Mouse (Mus musculus) midbrain, embryonic 13.5 days (tissue): Measurements from ENCODE around the gene Hoxa13. TPM values are rescaled to one million over a fixed set of nuclear protein-coding genes. Genes with fewer than 3 reads are reported as not detected.

Source experiments
- ATAC-seq: fragments of 200-750 bp; cut with Nextera tagmentation; 2 replicates; pipeline ENCODE4 v1.8.0; 2017; ENCODE audit warnings: mild to moderate bottlenecking, moderate TSS enrichment, moderate library complexity
- H3K27ac ChIP-seq: fragments of 300-500 bp; sonication (generic); 2 replicates; pipeline ENCODE4 v1.5.1; 2015; ENCODE audit warnings: inconsistent platforms, mild to moderate bottlenecking, moderate library complexity
- H3K27me3 ChIP-seq: fragments of 300-500 bp; sonication (generic); 2 replicates; pipeline ENCODE4 v1.6.1; 2015; ENCODE audit warnings: mild to moderate bottlenecking, inconsistent platforms
- H3K36me3 ChIP-seq: fragments of 300-500 bp; sonication (generic); 2 replicates; pipeline ENCODE4 v1.6.1; 2015; ENCODE audit warnings: mild to moderate bottlenecking, inconsistent platforms
- H3K4me1 ChIP-seq: fragments of 300-500 bp; sonication (generic); replicated peaks from 2 replicates; pipeline ENCODE4 v1.6.1; 2015; ENCODE audit warnings: inconsistent platforms
- H3K4me2 ChIP-seq: fragments of 300-500 bp; sonication (generic); replicated peaks from 2 replicates; pipeline ENCODE4 v1.6.1; 2015; ENCODE audit warnings: moderate library complexity, mild to moderate bottlenecking, inconsistent platforms
- H3K4me3 ChIP-seq: fragments of 300-500 bp; sonication (generic); replicated peaks from 2 replicates; pipeline ENCODE4 v1.5.1; 2015; ENCODE audit warnings: mild to moderate bottlenecking, inconsistent platforms
- H3K9ac ChIP-seq: fragments of 300-500 bp; sonication (generic); replicated peaks from 2 replicates; pipeline ENCODE4 v1.6.1; 2015; ENCODE audit warnings: mild to moderate bottlenecking, inconsistent platforms
- H3K9me3 ChIP-seq: fragments of 300-500 bp; sonication (generic); 2 replicates; pipeline ENCODE4 v1.6.1; 2016; ENCODE audit warnings: mild to moderate bottlenecking, inconsistent platforms
- WGBS: fragments of 180-500 bp; shearing (Covaris S2); methylation state at CpG from one replicate; pipeline ENCODE4 v1.1.7; 2015; 5-methylcytosine and 5-hydroxymethylcytosine counted together
- polyA plus RNA-seq: library from polyadenylated mRNA; unstranded; fragments of >200 nt; fragmentation: Nextera tagmentation; extraction: Ambion mirVana; gene quantifications from 2 replicates; pipeline ENCODE4 v1.2.1, GENCODE M21; 2015

The Hoxa13 gene
- polyA plus RNA-seq, 1 experiment from 2014 or later: not detected

DNA sequence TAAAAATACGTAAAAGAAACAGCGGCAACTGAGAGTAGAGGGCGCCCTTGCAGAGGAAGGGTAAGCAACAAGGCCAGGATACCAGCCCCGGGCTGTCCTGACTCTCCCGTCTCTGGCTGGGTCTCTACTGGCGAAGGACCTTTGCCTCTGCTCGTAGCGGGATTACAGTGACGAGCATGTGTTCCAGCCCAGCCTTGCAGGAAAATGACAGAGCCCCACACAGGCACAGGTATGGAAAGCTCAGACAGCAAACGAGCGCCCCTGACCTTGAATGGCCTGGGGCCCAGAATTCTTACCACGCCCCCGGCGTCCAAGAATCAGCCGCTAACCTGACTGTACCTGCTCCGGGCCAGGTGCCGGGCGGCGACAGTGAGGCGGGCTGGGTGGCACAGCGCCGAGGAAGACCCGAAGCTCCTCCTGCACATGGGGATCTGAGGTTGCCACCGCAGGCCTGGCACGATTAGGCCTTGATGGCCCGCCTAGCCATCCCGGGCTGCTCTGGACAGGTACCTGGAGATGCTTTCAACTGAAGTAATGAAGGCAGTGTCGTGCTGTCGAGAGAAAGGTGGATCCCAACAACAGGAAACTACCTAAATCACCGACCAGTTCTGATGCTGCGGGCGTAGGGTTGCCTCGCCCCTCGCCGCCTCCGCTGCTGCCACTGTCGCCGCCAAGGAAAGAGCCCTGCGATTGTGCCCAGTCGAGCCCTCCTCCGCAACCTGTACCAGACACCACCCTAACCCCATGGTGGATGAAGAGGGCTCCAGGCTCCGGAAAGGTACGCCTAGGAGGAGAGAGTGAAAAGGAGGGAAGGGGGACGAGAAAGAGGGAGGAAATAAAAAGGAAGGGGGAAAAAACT lies 30.9 kb downstream of the Hoxa13 start:
- Histone ChIP-seq H3K4me2 (no peak overlapping the region), H3K27ac (no peak overlapping the region), H3K27me3 (peaks cover 97% of the 10 kb centered on the region), H3K9ac (no peak overlapping the region), H3K36me3 (no peaks in the 10 kb centered on the region), H3K9me3 (no peaks in the 10 kb centered on the region), H3K4me1 (no peaks in the 10 kb centered on the region), H3K4me3 (no peak overlapping the region)
- no peak for ATAC-seq
- 2% methylated on average over 43 of the region's 44 CpGs for WGBS

DNA sequence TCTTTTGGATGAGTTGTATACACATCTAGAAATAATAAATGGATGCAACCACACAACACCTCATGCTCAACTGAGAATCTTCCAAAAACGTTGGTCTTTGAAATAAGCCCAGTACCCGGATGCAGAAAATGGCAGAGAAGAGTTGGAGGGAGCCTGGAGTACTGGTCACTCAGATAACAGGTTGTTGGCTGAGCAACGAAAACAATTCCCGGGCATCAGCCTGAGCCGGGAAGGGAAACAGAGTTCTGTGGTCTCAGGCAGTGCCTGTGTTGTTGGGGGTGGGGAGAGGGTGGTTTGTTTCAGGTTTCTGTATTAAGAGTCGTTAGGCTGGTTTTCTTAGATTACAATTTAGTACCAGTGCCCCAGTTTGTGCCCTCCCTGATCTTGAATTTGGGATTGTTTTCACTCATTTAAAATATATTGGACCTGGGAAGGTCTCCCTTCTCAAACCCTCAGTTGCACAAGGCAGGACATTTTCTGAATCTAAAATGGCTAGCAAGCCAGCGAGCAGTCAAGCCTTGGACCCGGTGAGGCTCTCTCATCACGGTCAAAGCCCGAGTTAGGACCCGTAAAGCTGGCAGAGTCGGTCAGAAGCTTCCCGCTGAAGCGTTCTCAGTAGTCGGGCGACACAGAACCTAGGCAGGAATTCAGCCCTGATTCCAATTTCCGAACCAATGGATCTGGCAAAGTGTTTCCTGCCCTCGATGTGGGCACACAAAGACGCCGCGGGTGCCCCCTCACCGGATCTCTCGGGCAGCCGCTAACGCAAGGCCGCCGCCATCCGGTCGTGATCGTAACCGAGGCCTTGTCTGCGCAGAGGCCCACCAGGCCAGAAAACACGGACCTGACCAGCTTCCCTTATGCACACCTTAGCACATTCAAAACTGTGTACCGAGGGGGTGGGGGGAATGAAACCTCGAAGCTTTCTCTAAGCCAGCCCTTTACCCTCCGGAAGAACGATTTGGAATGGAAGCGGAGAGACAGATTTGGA lies 31.9 kb downstream of the Hoxa13 start:
- WGBS: 1% methylated on average over 38 of the region's 38 CpGs
- Histone ChIP-seq H3K4me3 (no peak overlapping the region), H3K27ac (no peak overlapping the region), H3K9me3 (no peaks in the 10 kb centered on the region), H3K4me1 (no peaks in the 10 kb centered on the region), H3K4me2 (no peak overlapping the region), H3K27me3 (peaks cover 97% of the 10 kb centered on the region), H3K9ac (no peak overlapping the region), H3K36me3 (no peaks in the 10 kb centered on the region)
- ATAC-seq: no peak

DNA sequence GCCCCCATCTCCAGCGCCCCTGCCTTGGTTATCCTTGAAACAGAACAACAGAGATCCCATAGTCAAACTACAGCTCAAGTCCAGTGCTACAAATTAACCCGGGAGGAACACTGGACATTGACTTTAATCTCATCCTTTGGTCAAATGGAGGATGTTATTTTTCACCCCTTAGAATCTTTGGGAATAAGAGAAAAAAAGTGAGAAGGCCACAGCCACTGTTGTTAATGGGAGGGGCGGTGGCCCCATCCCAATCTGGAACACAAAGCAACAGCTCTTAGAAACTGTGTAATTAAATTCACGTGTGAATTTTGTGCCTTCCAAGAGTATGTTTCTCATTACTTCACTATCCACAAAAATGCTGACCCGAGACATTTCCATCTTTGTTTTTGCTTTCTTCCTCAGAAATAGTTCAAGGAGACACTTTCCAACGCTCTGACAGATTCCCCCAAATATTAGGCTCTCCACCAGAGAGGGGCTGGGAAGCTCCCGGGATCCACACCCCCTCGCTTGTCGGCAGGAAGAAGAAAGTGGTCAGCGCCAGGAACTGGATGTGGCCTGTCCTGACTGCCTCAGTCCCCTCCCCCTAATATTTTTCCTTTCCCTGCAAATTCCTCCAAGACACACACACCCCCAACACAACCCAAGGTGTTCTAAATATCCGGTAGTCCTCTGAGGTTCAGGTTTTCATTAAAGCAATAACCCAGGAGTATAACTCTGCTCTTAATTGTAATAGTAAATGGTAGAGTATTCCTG lies 33.0 kb downstream of the Hoxa13 start:
- Histone ChIP-seq H3K36me3 (no peaks in the 10 kb centered on the region), H3K27ac (no peak overlapping the region), H3K27me3 (peaks cover 97% of the 10 kb centered on the region), H3K4me3 (no peak overlapping the region), H3K4me2 (no peak overlapping the region), H3K4me1 (no peaks in the 10 kb centered on the region), H3K9ac (no peak overlapping the region), H3K9me3 (no peaks in the 10 kb centered on the region)
- 2% methylated on average over 11 of the region's 11 CpGs for WGBS
- no peak for ATAC-seq

DNA sequence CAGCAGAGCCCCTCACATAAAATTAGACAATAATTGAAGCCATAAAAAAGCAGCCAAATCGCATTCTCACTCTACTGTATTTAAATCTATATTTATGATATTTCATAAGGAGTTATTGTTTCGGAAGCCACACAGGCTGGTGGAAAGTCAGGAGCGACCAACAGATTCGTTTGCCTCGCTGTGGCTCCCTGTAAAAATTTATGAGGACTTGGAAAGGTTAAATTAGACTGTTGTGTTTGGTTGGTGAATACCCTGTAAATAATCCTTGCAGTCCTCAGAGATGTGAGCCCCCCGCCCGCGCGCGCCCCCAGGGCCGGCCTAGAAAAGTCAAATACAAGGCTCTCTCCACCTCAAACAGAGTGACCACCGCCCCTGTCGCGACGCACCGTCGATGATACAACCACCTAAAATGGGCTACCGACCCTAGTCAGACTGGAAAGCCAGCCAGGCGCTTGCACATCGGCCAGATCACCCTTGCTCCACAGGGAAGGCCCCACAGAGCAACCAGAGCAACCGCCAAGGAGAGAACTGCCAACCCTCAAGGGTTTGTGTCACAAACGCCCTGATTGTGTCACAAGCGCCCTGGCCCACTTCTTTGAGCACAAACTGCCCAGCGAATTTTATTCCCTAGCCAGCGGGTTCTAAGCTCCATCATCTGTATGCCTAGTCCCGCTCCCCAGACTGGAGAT lies 34.0 kb downstream of the Hoxa13 start:
- 3% methylated on average over 26 of the region's 26 CpGs for WGBS
- no peak overlapping the region for H3K27ac ChIP-seq
- peaks cover 97% of the 10 kb centered on the region for H3K27me3 ChIP-seq
- H3K4me1 ChIP-seq: no peaks in the 10 kb centered on the region
- no peaks in the 10 kb centered on the region for H3K36me3 ChIP-seq
- H3K4me3 ChIP-seq: no peak overlapping the region
- no peaks in the 10 kb centered on the region for H3K9me3 ChIP-seq
- ATAC-seq: no peak
- no peak overlapping the region for H3K4me2 ChIP-seq
- H3K9ac ChIP-seq: no peak overlapping the region

DNA sequence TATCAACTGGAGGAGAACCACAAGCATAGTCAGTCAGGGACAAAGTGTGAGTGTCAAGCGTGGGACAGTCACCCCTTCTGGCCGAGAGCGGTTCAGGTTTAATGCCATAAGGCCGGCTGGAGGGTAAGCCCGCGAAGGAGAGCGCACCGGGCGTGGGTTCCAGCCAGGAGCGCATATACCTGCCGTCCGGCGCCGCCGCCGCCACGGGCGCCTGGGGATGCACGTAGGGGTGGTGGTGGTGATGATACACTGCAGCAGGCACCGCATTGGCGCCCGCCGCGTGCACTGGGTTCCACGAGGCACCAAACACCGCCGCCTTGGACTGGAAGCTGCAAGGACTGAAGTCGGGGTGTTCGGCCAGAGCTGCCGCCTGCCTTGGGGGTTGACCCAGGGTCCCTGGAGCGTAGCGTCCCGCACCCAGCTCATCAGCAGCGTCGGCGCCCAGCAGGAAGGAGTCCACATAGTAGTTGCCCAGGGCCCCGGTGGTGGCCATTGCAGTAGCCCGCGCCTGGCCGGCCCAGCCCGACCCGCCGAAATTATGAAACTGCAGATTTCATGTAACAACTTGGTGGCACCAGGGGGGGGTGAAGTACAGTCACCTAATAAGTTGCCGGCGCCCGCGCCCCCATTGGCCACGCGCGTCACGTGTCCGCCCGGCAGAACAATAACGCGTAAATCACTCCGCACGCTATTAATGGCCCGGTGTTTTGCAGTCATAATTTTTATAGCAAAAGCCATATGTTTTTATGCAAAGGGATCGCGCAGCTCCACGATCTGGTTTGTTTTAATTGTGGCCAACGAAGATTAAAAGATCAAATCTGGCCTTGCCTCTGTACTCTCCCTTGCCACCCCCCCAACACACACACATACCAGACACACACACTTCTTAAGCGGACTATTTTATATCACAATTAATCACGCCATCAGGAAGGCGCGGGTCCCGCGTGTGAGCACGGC lies 34.8 kb downstream of the Hoxa13 start:
- Histone ChIP-seq H3K4me3 (no peak overlapping the region), H3K27ac (no peak overlapping the region), H3K4me1 (peaks cover 4% of the 10 kb centered on the region), H3K9ac (no peak overlapping the region), H3K9me3 (no peaks in the 10 kb centered on the region), H3K4me2 (no peak overlapping the region), H3K36me3 (no peaks in the 10 kb centered on the region), H3K27me3 (peaks cover 99% of the 10 kb centered on the region)
- no peak for ATAC-seq
- 3% methylated on average over 69 of the region's 69 CpGs for whole genome bisulfite sequencing

DNA sequence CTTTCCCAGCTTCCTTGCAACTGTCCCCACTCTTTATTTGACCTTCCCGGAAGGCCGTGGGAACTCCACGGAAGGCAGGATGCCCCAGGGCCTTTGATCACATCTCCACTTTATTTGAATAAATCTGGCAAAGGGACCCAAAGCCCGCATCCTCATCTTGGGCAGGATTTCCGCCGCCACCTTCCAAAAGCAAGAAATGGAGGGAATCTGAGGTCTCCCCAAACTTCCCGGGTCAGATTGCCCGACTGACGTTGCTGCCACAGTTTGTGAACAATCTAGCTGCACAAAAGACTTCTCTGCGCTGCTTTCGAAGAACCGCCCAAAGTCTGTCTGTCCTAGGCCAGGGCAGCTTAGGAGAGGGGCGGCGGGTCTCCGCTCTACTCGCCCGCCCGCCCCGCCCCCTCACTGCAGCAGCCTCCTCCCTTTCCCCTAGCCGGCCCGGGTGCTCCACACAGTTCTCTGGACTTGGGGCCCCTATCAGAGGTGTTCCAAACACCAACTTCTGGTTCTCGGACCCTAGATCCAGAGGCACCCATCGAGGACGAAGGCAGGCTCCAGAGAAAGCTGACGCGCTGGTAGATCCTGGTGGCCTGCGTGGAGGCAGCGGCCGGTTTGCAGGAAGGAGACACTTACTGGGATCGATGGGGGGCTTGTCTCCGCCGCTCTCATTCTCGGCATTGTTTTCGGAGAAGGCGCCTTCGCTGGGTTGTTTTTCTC lies 35.6 kb downstream of the Hoxa13 start:
- Histone ChIP-seq H3K27ac (no peak overlapping the region), H3K4me3 (no peak overlapping the region), H3K4me2 (no peak overlapping the region), H3K9ac (no peak overlapping the region), H3K36me3 (no peaks in the 10 kb centered on the region), H3K27me3 (peaks cover 99% of the 10 kb centered on the region), H3K9me3 (no peaks in the 10 kb centered on the region), H3K4me1 (peaks cover 4% of the 10 kb centered on the region)
- ATAC-seq: no peak
- 2% methylated on average over 36 of the region's 36 CpGs for WGBS

DNA sequence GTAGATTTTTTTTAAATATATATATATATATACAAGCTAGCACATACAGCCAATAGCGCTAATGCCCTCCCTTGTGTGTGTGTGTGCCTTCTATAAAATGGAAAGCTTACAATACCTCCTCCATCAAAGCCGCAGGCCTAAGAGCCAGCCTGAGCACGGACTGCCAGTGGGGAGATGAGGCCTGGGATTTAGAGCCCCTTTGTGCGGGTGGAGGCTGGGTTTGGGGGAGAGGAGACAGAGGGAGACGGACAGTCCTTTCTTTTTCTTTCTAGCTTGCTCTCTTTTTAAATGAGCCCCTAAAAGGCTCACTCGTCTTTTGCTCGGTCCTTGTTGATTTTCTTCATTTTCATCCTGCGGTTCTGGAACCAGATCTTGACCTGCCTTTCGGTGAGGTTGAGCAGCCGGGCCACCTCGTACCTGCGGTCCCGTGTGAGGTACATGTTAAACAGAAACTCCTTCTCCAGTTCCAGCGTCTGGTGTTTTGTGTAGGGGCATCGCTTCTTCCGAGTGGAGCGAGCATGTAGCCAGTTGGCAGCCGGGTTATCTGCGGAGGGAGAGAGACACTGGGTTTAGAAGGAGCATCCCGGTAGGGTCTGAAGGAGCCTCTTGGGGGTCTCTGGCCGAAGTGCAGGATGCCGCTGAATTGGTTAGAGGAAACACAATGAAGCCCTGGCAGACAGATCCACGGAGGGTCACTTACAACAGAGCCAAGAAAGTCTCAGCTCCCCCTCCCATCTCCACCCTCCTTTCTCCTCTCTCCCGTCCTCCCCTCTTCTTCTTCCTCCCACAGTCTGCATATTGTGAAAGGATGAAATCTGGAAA lies 36.5 kb downstream of the Hoxa13 start:
- Histone ChIP-seq H3K36me3 (no peaks in the 10 kb centered on the region), H3K27ac (no peak overlapping the region), H3K9me3 (no peaks in the 10 kb centered on the region), H3K4me1 (peaks cover 4% of the 10 kb centered on the region), H3K9ac (no peak overlapping the region), H3K27me3 (peaks cover 99% of the 10 kb centered on the region), H3K4me2 (no peak overlapping the region), H3K4me3 (no peak overlapping the region)
- ATAC-seq: no peak
- 1% methylated on average over 24 of the region's 24 CpGs for WGBS

DNA sequence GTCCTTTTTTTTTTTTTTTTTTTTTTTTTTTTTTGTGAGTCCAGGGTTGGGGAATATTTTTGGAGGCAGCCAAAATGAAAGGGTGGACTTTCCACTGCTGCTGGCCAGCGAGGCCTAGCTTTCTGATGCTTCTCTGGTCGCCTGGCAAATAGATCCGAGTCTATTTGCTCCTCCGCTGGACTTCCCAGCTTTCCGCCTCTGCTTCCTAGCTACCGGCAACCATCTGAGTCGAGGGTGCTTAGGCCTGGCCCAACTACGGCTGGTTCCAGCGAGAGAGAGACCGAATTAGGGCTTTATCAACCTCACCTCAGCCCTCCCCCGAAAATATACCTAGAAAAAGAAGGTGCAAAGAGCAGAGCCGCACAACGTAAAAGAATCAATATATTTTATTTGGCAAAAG lies 38.0 kb downstream of the Hoxa13 start:
- ATAC-seq: no peak
- H3K4me1 ChIP-seq: peaks cover 4% of the 10 kb centered on the region
- no peak overlapping the region for H3K27ac ChIP-seq
- H3K36me3 ChIP-seq: no peaks in the 10 kb centered on the region
- no peak overlapping the region for H3K4me3 ChIP-seq
- 11% methylated on average over 13 of the region's 13 CpGs for WGBS
- H3K4me2 ChIP-seq: no peak overlapping the region
- peaks cover 100% of the 10 kb centered on the region for H3K27me3 ChIP-seq
- no peak overlapping the region for H3K9ac ChIP-seq
- no peaks in the 10 kb centered on the region for H3K9me3 ChIP-seq

DNA sequence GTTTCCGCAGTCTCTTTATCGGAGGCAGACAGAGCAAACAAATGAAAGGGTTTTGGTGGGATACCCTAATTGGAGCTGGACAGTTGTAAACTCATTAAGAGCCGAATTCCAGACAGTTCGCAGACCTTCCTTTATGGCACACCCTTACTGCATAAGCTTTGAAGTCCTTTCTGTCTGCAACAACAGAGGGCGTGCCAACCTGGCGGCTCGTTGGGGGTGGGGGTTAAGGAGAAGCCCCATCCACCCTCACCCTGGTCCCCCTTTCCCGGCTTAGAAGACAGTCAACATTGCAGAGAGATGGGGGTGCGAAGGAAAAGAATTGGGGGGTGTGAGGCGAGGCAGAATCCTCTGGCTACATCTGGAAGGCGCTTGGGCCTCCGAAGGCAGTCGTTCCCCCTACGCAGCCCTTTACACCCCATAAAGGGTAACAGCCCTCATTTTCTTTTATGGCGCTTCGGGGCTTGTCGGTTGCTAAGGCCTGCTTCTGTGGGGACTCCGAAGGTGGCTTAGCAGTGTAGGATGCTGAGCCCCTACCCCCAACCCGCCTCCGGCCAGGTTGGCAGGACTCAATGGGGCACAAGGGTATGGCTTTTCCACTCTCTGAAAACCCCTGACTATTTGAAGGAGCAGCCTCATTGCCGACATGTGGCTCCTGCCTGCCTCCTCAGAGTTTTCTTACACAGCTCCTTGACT lies 38.5 kb downstream of the Hoxa13 start:
- H3K4me1 ChIP-seq: peaks cover 9% of the 10 kb centered on the region
- peak overlapping the region; percentile 44; the same call in 1 of the 2 replicates for H3K4me3 ChIP-seq
- ATAC-seq: peak; percentile 48
- WGBS: 7% methylated on average over 21 of the region's 21 CpGs
- no peak overlapping the region for H3K9ac ChIP-seq
- no peaks in the 10 kb centered on the region for H3K36me3 ChIP-seq
- H3K27me3 ChIP-seq: peaks cover 100% of the 10 kb centered on the region
- H3K27ac ChIP-seq: no peak overlapping the region
- peak overlapping the region; percentile 67 for H3K4me2 ChIP-seq
- no peaks in the 10 kb centered on the region for H3K9me3 ChIP-seq
